Mouse (Mus musculus) hindlimb bud, embryonic 11.5 days (tissue): ENCODE measurements around the gene Nckap1l.

Experiments used
- DNase-seq: peaks from one replicate; pipeline ENCODE4 v3.0.0-alpha.2; 2012; ENCODE audit warnings: low read depth, low spot score; ENCODE audit errors: extremely low spot score

Nckap1l gene

DNA sequence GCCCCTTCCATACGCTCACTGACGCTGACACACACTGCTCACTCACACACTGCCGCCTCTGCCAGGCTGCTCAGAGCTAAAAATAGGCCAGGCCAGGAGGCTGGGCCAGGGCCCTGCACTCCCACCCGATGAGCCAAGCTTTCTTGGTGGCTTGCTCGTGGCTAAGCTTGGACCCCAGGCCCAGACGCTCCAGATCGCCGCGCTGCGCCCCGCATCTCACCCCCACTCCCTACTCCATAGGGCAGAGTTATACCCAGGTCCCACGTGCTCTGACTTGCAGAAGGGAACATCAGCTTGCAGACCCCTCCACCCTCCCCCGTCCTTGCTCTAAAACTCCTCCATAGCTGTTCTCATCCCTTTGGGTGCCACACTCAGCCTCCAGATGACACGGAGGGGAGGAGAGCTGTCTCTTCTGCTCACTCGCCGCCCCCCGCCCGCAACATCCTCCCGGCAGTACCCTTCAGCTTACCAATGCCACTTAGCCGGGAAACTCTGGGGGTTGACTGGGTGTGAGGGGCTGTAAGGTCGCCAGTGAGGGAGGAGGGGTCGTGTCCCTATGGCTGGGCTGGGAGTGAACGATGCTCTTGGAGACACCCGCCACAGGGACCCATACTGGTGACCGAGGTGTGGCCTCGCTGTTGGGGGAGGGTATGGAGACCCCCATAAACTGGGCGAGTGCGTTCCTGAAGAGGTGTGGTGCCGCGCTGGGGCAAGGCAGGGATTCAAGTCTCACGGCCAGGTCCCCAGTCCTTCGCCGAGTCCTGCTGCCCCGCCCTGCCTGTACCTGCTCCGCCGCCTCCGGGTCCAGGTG lies 83.6 kb downstream of the Nckap1l start:
- no peak for DNase-seq

DNA sequence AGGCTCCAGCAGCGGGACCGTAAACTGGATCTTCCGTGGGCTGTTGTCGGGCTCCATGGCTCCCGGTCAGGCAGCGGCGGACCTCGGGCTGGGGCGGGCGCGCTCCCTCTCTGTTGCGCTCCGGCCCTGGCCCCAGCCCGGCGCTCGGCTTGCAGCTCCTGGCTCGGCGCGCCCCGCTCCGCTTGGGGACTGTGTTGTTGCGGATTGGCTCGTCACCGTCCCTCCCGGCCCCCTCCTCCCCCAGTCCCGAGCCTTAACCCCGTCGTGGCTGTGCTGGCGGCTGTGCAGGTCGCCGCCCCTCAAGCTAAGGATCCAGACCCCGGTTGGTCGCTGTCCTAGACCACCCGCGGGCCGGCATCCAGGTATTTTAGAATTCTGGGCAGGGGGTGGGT lies 84.2 kb downstream of the Nckap1l start, which contains the start of gene Ppp1r1a:
Gene Ppp1r1a (minus strand): TSS at position 182 of the 392 bp plus-strand sequence.
- DNase-seq = no peak

DNA sequence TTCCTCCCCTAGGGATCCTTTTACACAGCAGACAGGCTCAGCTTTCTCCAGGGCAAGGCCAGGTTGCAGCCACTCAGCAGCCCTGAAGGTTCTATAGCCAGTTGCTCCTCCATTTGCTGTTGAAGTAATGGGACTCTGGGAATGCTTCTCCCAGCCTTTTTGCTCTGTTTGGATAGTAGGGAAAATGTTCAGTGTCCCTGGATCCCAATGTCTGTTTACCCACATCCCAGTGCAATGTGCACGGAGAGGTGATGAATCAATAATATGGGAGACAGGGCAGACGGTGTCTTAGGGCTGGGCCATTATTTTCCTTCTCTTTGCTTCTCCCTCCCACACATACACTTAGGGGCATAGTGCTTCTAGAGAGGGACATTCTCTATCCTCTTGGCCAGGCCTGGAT lies 85.7 kb downstream of the Nckap1l start:
- DNase-seq = no peak

DNA sequence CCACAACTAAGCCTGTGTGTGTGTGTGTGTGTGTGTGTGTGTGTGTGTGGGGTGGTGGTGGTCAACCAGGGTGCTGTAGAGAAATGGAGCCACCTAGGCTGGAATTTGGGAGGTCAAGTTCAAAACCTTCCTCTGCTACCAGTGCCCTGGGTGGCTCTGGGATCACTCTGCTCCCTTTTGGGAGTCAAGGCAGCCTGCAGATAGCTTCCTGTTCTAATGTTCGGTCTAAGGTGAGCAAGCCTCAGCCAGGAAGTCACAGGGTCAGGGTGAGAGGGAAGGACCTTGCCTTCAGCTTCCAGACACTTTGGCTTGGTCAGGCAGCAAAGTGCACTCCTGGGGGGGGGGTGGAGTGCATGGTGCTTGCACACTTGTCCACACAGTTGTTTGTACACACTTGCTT lies 87.1 kb downstream of the Nckap1l start:
- DNase-seq = no peak

DNA sequence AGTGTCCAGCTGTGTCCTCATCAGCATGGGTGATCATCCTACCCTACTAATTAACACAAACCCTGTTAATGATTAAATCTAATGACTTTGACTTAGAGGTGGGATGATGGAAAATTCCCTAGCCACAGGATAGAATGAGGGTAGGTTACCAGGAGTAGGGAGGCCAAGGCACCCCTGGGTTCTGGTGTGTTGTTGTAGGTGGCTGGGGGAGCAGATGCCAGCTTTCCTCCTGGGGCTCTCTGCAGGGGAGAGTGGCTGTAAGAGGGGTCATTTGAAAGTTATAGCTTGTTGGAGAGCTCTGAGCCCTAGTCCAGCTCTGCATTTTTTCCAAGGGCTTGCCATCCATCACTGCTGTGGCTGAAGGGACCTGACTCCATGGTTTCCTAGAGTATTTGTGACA lies 88.9 kb downstream of the Nckap1l start:
- no peak for DNase-seq

DNA sequence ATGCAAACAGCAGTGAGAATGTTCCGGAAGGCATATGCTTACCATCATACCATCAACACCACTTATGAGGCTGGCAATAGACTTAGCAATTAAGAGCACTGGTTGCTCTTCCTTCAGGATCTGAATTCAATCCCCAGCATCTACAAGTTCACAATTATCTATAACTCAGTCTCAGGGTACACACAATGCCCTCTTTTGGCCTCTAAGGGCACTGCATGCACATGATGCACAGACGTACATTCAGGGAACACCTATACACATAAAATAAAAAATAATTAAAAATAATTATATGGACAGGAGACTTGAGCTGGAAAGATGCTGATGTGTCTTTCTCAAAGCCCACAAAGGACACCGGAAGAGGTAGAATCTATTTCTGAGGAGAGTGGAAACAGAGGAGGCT lies 94.4 kb downstream of the Nckap1l start:
- no peak for DNase-seq
